Mouse (Mus musculus): ENCODE data around the gene Pi16. TPM values are rescaled to one million over a fixed set of nuclear protein-coding genes. Genes with fewer than 3 reads are reported as not detected.
"Not testable (repeated sequence)": the region's sequence is repeated elsewhere in the genome, so short reads cannot be mapped to it uniquely, and the experiment has no call there.

Pi16 gene
- polyA plus RNA-seq (2014; fragmentation: Nextera tagmentation; extraction: Ambion mirVana) = 0.32 and 0.90 TPM in 2 replicates

GRCm38 (mm10) chr17:29317380-29317779 is at the start of gene Pi16:
TSS of gene Pi16 (plus strand) at chr17:29317680.
- 82% methylated on average over 3 of the region's 3 CpGs for WGBS
- not testable (repeated sequence) for H3K9ac ChIP-seq (ENCODE audit: low read depth, low read length); H3K36me3 ChIP-seq (ENCODE audit: control insufficient read depth, insufficient read depth, low read length); ATAC-seq (ENCODE audit: low FRiP score, low TSS enrichment); H3K4me3 ChIP-seq (ENCODE audit: low read length); H3K9me3 ChIP-seq (ENCODE audit: control insufficient read depth, low read length); H3K4me1 ChIP-seq (ENCODE audit: control insufficient read depth, insufficient read depth, low read length); H3K4me2 ChIP-seq (replicated peaks; ENCODE audit: low read depth, low read length)
- Histone ChIP-seq H3K27ac (ENCODE audit: low read depth, low read length) (peak within 1 kb of the TSS; percentile 59; the same call in 1 of the 2 replicates), H3K27me3 (ENCODE audit: control insufficient read depth, insufficient read depth, low read length) (peaks cover 15% of the 10 kb centered on the region)

GRCm38 (mm10) chr17:29267931-29268681 is 49.4 kb upstream of the Pi16 start:
- Histone ChIP-seq H3K4me2 (replicated peaks; ENCODE audit: low read depth, low read length) (peak overlapping the region; percentile 61), H3K9ac (ENCODE audit: low read depth, low read length) (peak overlapping the region; percentile 96; the same call in 1 of the 2 replicates), H3K9me3 (ENCODE audit: control insufficient read depth, low read length) (no peaks in the 10 kb centered on the region), H3K4me1 (ENCODE audit: control insufficient read depth, insufficient read depth, low read length) (peaks cover 21% of the 10 kb centered on the region), H3K27ac (ENCODE audit: low read depth, low read length) (peak overlapping the region; percentile 91), H3K27me3 (ENCODE audit: control insufficient read depth, insufficient read depth, low read length) (no peaks in the 10 kb centered on the region), H3K4me3 (ENCODE audit: low read length) (peak overlapping the region; percentile 89), H3K36me3 (ENCODE audit: control insufficient read depth, insufficient read depth, low read length) (no peaks in the 10 kb centered on the region)
- ATAC-seq (ENCODE audit: low FRiP score, low TSS enrichment) = 0 out of 2 replicates have a peak, but pooled peaks have one; percentile 5
- 52% methylated on average over 6 of the region's 6 CpGs for WGBS

- H3K4me1 ChIP-seq (ENCODE audit: control insufficient read depth, insufficient read depth, low read length) = peaks cover 20% of the 10 kb centered on the region
- peak; percentile 85 for ATAC-seq (ENCODE audit: low FRiP score, low TSS enrichment)
- WGBS = under 1% methylated on average over 57 of the region's 63 CpGs
- no peaks in the 10 kb centered on the region for H3K27me3 ChIP-seq (ENCODE audit: control insufficient read depth, insufficient read depth, low read length)
- H3K4me3 ChIP-seq (ENCODE audit: low read length) = peak within 1 kb of the TSS; percentile 89
- H3K36me3 ChIP-seq (ENCODE audit: control insufficient read depth, insufficient read depth, low read length) = no peaks in the 10 kb centered on the region
- H3K4me2 ChIP-seq (replicated peaks; ENCODE audit: low read depth, low read length) = peak within 1 kb of the TSS; percentile 61
- no peaks in the 10 kb centered on the region for H3K9me3 ChIP-seq (ENCODE audit: control insufficient read depth, low read length)
- peak within 1 kb of the TSS; percentile 91 for H3K27ac ChIP-seq (ENCODE audit: low read depth, low read length)
- H3K9ac ChIP-seq (ENCODE audit: low read depth, low read length) = peak within 1 kb of the TSS; percentile 96
Measured at GRCm38 (mm10) chr17:29268682-29269348, 48.7 kb upstream of the Pi16 start, which contains the start of gene BC004004. TSS of gene BC004004 (plus strand) at chr17:29268788.

GRCm38 (mm10) chr17:29269349-29269706 is 48.2 kb upstream of the Pi16 start:
- peak overlapping the region; percentile 91 for H3K27ac ChIP-seq (ENCODE audit: low read depth, low read length)
- no peaks in the 10 kb centered on the region for H3K36me3 ChIP-seq (ENCODE audit: control insufficient read depth, insufficient read depth, low read length)
- H3K4me3 ChIP-seq (ENCODE audit: low read length) = peak overlapping the region; percentile 89
- 23% methylated on average over 10 of the region's 10 CpGs for WGBS
- peak overlapping the region; percentile 61 for H3K4me2 ChIP-seq (replicated peaks; ENCODE audit: low read depth, low read length)
- peaks cover 18% of the 10 kb centered on the region for H3K4me1 ChIP-seq (ENCODE audit: control insufficient read depth, insufficient read depth, low read length)
- no peaks in the 10 kb centered on the region for H3K27me3 ChIP-seq (ENCODE audit: control insufficient read depth, insufficient read depth, low read length)
- peak overlapping the region; percentile 96 for H3K9ac ChIP-seq (ENCODE audit: low read depth, low read length)
- no peaks in the 10 kb centered on the region for H3K9me3 ChIP-seq (ENCODE audit: control insufficient read depth, low read length)
- no peak for ATAC-seq (ENCODE audit: low FRiP score, low TSS enrichment)

- no peaks in the 10 kb centered on the region for H3K36me3 ChIP-seq (ENCODE audit: control insufficient read depth, insufficient read depth, low read length)
- WGBS = 88% methylated on average over 9 of the region's 9 CpGs
- H3K4me3 ChIP-seq (ENCODE audit: low read length) = no peak overlapping the region
- H3K9me3 ChIP-seq (ENCODE audit: control insufficient read depth, low read length) = no peaks in the 10 kb centered on the region
- H3K27me3 ChIP-seq (ENCODE audit: control insufficient read depth, insufficient read depth, low read length) = no peaks in the 10 kb centered on the region
- H3K9ac ChIP-seq (ENCODE audit: low read depth, low read length) = no peak overlapping the region
- no peak overlapping the region for H3K27ac ChIP-seq (ENCODE audit: low read depth, low read length)
- H3K4me2 ChIP-seq (replicated peaks; ENCODE audit: low read depth, low read length) = no peak overlapping the region
- H3K4me1 ChIP-seq (ENCODE audit: control insufficient read depth, insufficient read depth, low read length) = peaks cover 11% of the 10 kb centered on the region
- ATAC-seq (ENCODE audit: low FRiP score, low TSS enrichment) = no peak
Measured at GRCm38 (mm10) chr17:29270148-29270698, 47.3 kb upstream of the Pi16 start.

- ATAC-seq (ENCODE audit: low FRiP score, low TSS enrichment) = no peak
- Histone ChIP-seq H3K4me1 (ENCODE audit: control insufficient read depth, insufficient read depth, low read length) (peaks cover 6% of the 10 kb centered on the region), H3K4me3 (ENCODE audit: low read length) (no peak overlapping the region), H3K27me3 (ENCODE audit: control insufficient read depth, insufficient read depth, low read length) (no peaks in the 10 kb centered on the region), H3K4me2 (replicated peaks; ENCODE audit: low read depth, low read length) (no peak overlapping the region), H3K27ac (ENCODE audit: low read depth, low read length) (no peak overlapping the region), H3K9me3 (ENCODE audit: control insufficient read depth, low read length) (no peaks in the 10 kb centered on the region), H3K36me3 (ENCODE audit: control insufficient read depth, insufficient read depth, low read length) (no peaks in the 10 kb centered on the region), H3K9ac (ENCODE audit: low read depth, low read length) (no peak overlapping the region)
- WGBS = 79% methylated on average over 7 of the region's 7 CpGs
Measured at GRCm38 (mm10) chr17:29273156-29273555, 44.3 kb upstream of the Pi16 start.

- Histone ChIP-seq H3K27ac (ENCODE audit: low read depth, low read length) (no peak overlapping the region), H3K4me3 (ENCODE audit: low read length) (no peak overlapping the region), H3K9ac (ENCODE audit: low read depth, low read length) (no peak overlapping the region), H3K4me2 (replicated peaks; ENCODE audit: low read depth, low read length) (no peak overlapping the region), H3K4me1 (ENCODE audit: control insufficient read depth, insufficient read depth, low read length) (peaks cover 5% of the 10 kb centered on the region), H3K27me3 (ENCODE audit: control insufficient read depth, insufficient read depth, low read length) (no peaks in the 10 kb centered on the region), H3K9me3 (ENCODE audit: control insufficient read depth, low read length) (no peaks in the 10 kb centered on the region), H3K36me3 (ENCODE audit: control insufficient read depth, insufficient read depth, low read length) (0 out of 2 replicates have a peak, but pooled peaks cover under 1% of the 10 kb centered on the region)
- no peak for ATAC-seq (ENCODE audit: low FRiP score, low TSS enrichment)
- 70% methylated on average over 11 of the region's 11 CpGs for WGBS
Measured at GRCm38 (mm10) chr17:29273889-29274288, 43.6 kb upstream of the Pi16 start.

GRCm38 (mm10) chr17:29280422-29280821 is 37.1 kb upstream of the Pi16 start:
- no peak overlapping the region for H3K4me3 ChIP-seq (ENCODE audit: low read length)
- no peak overlapping the region for H3K9ac ChIP-seq (ENCODE audit: low read depth, low read length)
- H3K9me3 ChIP-seq (ENCODE audit: control insufficient read depth, low read length) = no peaks in the 10 kb centered on the region
- no peak overlapping the region for H3K4me2 ChIP-seq (replicated peaks; ENCODE audit: low read depth, low read length)
- no peaks in the 10 kb centered on the region for H3K27me3 ChIP-seq (ENCODE audit: control insufficient read depth, insufficient read depth, low read length)
- H3K36me3 ChIP-seq (ENCODE audit: control insufficient read depth, insufficient read depth, low read length) = peaks cover 19% of the 10 kb centered on the region
- H3K27ac ChIP-seq (ENCODE audit: low read depth, low read length) = no peak overlapping the region
- ATAC-seq (ENCODE audit: low FRiP score, low TSS enrichment) = no peak
- 93% methylated on average over 5 of the region's 5 CpGs for WGBS
- no peaks in the 10 kb centered on the region for H3K4me1 ChIP-seq (ENCODE audit: control insufficient read depth, insufficient read depth, low read length)

GRCm38 (mm10) chr17:29281541-29281940 is 35.9 kb upstream of the Pi16 start:
- H3K9me3 ChIP-seq (ENCODE audit: control insufficient read depth, low read length) = no peaks in the 10 kb centered on the region
- H3K4me2 ChIP-seq (replicated peaks; ENCODE audit: low read depth, low read length) = no peak overlapping the region
- H3K27me3 ChIP-seq (ENCODE audit: control insufficient read depth, insufficient read depth, low read length) = no peaks in the 10 kb centered on the region
- H3K9ac ChIP-seq (ENCODE audit: low read depth, low read length) = no peak overlapping the region
- H3K36me3 ChIP-seq (ENCODE audit: control insufficient read depth, insufficient read depth, low read length) = peaks cover 19% of the 10 kb centered on the region
- H3K27ac ChIP-seq (ENCODE audit: low read depth, low read length) = no peak overlapping the region
- WGBS = 91% methylated on average over 5 of the region's 5 CpGs
- H3K4me3 ChIP-seq (ENCODE audit: low read length) = no peak overlapping the region
- no peaks in the 10 kb centered on the region for H3K4me1 ChIP-seq (ENCODE audit: control insufficient read depth, insufficient read depth, low read length)
- no peak for ATAC-seq (ENCODE audit: low FRiP score, low TSS enrichment)

All from kidney, embryonic 14.5 days (tissue).